Mouse (Mus musculus) heart, embryonic 14.5 days (tissue): ENCODE results near the gene Aspdh. TPM values are rescaled to one million over a fixed set of nuclear protein-coding genes. Genes with fewer than 3 reads are reported as not detected.
A peak's percentile ranks its signal among the peaks of the same experiment; 100 is the strongest.

ENCODE experiments used
- ATAC-seq: fragments of 200-750 bp; cut with Nextera tagmentation; 2 replicates; pipeline ENCODE4 v1.8.0; 2017; ENCODE audit warnings: low read depth, moderate TSS enrichment; ENCODE audit not compliant: insufficient number of reproducible peaks, insufficient read depth, low FRiP score
- H3K27ac ChIP-seq, 2 experiments: fragments of 200-500 bp in 1 of 2; fragments of 300-500 bp in 1 of 2; sonication (generic) in 1 of 2; replicated peaks in 1 of 2; 2 replicates each; pipeline ENCODE4 v1.5.1; 2012 to 2014; ENCODE audit warnings: low read depth in 2 of 2, low read length in 2 of 2, control low read depth in 1 of 2, mild to moderate bottlenecking in 1 of 2, mixed read lengths in 1 of 2; ENCODE audit not compliant: control insufficient read depth in 1 of 2, insufficient read depth in 1 of 2
- H3K27me3 ChIP-seq: fragments of 300-500 bp; sonication (generic); 2 replicates; pipeline ENCODE4 v1.6.1; 2014; ENCODE audit warnings: mild to moderate bottlenecking, low read length, control low read depth; ENCODE audit not compliant: control insufficient read depth, insufficient read depth
- H3K36me3 ChIP-seq: fragments of 300-500 bp; sonication (generic); 2 replicates; pipeline ENCODE4 v1.6.1; 2014; ENCODE audit warnings: mild to moderate bottlenecking, control low read depth, low read length, mixed read lengths; ENCODE audit not compliant: control insufficient read depth, insufficient read depth
- H3K4me1 ChIP-seq, 2 experiments: fragments of 200-500 bp in 1 of 2; fragments of 300-500 bp in 1 of 2; sonication (generic) in 1 of 2; 2 replicates each; pipeline ENCODE4 v1.6.1; 2012 to 2014; ENCODE audit warnings: low read length in 2 of 2, control low read depth in 1 of 2, mixed read lengths in 1 of 2; ENCODE audit not compliant: control insufficient read depth in 2 of 2, insufficient read depth in 2 of 2
- H3K4me2 ChIP-seq: fragments of 300-500 bp; sonication (generic); 2 replicates; pipeline ENCODE4 v1.6.1; 2014; ENCODE audit warnings: mild to moderate bottlenecking, low read length
- H3K4me3 ChIP-seq, 2 experiments: fragments of 200-500 bp in 1 of 2; fragments of 300-500 bp in 1 of 2; sonication (generic) in 1 of 2; 2 replicates each; pipeline ENCODE4 v1.5.1; 2012 to 2014; ENCODE audit warnings: low read length in 2 of 2, mild to moderate bottlenecking in 2 of 2, control low read depth in 1 of 2, low read depth in 1 of 2, moderate library complexity in 1 of 2; ENCODE audit not compliant: control insufficient read depth in 1 of 2, insufficient read depth in 1 of 2
- H3K9ac ChIP-seq: fragments of 300-500 bp; sonication (generic); 2 replicates; pipeline ENCODE4 v1.6.1; 2014; ENCODE audit warnings: mild to moderate bottlenecking, low read length
- H3K9me3 ChIP-seq: fragments of 300-500 bp; sonication (generic); 2 replicates; pipeline ENCODE4 v1.6.1; 2016; ENCODE audit warnings: low read length, control low read depth; ENCODE audit not compliant: control insufficient read depth
- WGBS: fragments of 180-500 bp; shearing (Covaris S2); extraction: QIAGEN DNeasy Blood & Tissue Kit; methylation state at CpG from one replicate; pipeline ENCODE4 v1.1.7; 2014; 5-methylcytosine and 5-hydroxymethylcytosine counted together
- polyA plus RNA-seq: library from polyadenylated mRNA; unstranded; fragments of >200 nt; fragmentation: Nextera tagmentation; extraction: Ambion mirVana; gene quantifications from 2 replicates; pipeline ENCODE4 v1.2.1, GENCODE M21; 2014

The Aspdh gene
- polyA plus RNA-seq, 1 experiment from 2014 or later, result 0.34 TPM

DNA sequence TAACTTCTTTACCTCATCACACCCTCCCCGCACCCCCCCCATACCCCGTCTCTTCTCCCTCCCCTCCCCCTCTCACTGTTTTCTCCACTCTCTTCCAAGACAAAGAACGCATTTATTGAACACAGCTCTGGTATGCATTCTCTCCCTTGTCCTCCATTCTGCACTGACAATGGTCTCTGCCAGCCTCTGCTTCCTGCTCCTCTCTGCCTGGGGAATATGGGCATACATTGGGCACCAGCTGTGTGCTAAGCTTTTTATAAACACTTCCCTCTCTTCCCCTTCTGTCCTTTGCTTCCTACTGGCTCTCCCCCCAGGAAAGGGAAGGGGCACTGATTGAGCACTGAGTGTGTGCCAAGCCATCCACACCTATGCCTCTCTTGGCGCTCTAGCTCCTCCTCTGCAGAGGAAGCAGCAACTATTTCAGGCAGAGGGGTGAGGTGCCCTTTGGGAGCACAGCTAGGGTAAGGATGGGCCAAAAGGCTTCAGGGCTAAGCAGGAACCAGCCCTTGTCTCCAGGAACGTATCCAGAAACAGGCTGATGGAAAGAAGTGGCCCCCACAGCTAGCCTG lies 9.9 kb downstream of the Aspdh start:
- H3K36me3 ChIP-seq, result no peaks in the 10 kb centered on the region
- WGBS, result 16% methylated on average over 5 of the region's 5 CpGs
- peak overlapping the region; percentile 73 for H3K4me2 ChIP-seq
- H3K27ac ChIP-seq, result peak overlapping the region; percentile 93 to 99
- ATAC-seq, result no peak
- peak overlapping the region; percentile 95 for H3K9ac ChIP-seq
- H3K9me3 ChIP-seq, result no peaks in the 10 kb centered on the region
- H3K27me3 ChIP-seq, result no peaks in the 10 kb centered on the region
- peak overlapping the region; percentile 54 to 78 for H3K4me3 ChIP-seq
- H3K4me1 ChIP-seq, result peaks cover 27 to 34% of the 10 kb centered on the region in 2 experiments

DNA sequence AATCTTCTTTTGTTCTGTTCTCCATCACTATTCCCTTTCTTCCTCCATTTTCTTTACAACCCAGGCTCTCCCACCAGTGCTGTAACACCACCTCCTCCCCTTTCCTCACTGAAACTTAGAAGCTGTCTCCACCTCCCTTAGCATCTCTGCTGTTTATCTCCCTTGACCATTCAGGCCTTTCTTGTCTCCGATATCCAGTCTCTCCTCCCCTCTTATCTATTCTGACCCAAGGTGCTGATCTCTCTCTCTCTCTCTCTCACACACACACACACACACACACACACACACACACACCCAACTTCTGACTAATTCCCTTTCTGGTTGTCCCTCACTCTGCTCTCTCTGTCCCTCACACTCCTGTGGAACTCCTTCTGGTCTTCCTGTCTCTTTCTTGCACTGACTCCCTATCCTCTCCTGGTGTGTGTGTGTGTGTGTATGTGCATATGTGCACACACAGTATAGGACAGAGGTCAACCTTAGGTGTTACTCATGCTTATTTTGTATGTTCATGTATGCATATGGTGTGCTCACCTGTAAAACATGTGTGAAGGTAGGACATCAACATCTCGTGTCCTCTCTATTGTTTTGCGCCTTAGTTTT lies 17.7 kb downstream of the Aspdh start:
- Histone ChIP-seq H3K27me3 (no peaks in the 10 kb centered on the region), H3K27ac (peak overlapping the region; percentile 24 to 72), H3K4me1 (peaks cover 0 to 14% of the 10 kb centered on the region in 2 experiments; a peak in 2 of 4 replicates), H3K4me3 (peak overlapping the region; percentile 23 to 37), H3K4me2 (peak overlapping the region; percentile 73), H3K36me3 (peaks cover 26% of the 10 kb centered on the region), H3K9me3 (no peaks in the 10 kb centered on the region), H3K9ac (peak overlapping the region; percentile 70)
- WGBS, result 38% methylated on average over 3 of the region's 3 CpGs
- no peak for ATAC-seq

DNA sequence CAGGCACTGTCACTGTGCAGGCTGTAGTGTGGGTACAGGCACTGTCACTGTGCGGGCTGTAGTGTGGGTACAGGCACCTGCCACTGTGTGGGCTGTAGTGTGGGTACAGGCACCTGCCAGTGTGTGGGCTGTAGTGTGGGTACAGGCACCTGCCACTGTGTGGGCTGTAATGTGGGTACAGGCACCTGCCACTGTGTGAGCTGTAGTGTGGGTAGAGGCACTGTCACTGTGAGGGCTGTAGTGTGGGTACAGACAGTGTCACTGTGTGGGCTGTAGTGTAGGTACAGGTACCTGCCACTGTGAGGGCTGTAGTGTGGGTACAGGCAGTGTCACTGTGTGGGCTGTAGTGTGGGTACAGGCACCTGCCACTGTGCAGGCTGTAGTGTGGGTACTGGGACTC lies 18.9 kb downstream of the Aspdh start:
- peaks cover 0 to 14% of the 10 kb centered on the region in 2 experiments; a peak in 2 of 4 replicates for H3K4me1 ChIP-seq
- peak overlapping the region in 1 of 2 experiments; percentile 9; a peak in 1 of 4 replicates for H3K4me3 ChIP-seq
- H3K4me2 ChIP-seq, result peak overlapping the region; percentile 48
- ATAC-seq, result no peak
- WGBS, result 84% methylated on average over 1 of the region's 1 CpGs
- H3K36me3 ChIP-seq, result peaks cover 34% of the 10 kb centered on the region
- H3K9me3 ChIP-seq, result no peaks in the 10 kb centered on the region
- peak overlapping the region; percentile 24 to 53; a peak in 2 of 4 replicates for H3K27ac ChIP-seq
- no peaks in the 10 kb centered on the region for H3K27me3 ChIP-seq
- peak overlapping the region; percentile 52 for H3K9ac ChIP-seq

GRCm38 (mm10) chr7:44484841-44485571 lies 19.8 kb downstream of the Aspdh start:
- Histone ChIP-seq H3K4me1 (peaks cover 0 to 15% of the 10 kb centered on the region in 2 experiments; a peak in 3 of 4 replicates), H3K9ac (0 out of 2 replicates have a peak overlapping the region, but pooled peaks have one; percentile 21), H3K4me2 (peak overlapping the region; percentile 48; the same call in 1 of the 2 replicates), H3K27me3 (no peaks in the 10 kb centered on the region), H3K27ac (peak overlapping the region in 1 of 2 experiments; percentile 53; a peak in 2 of 4 replicates), H3K9me3 (no peaks in the 10 kb centered on the region), H3K4me3 (0 out of 4 replicates have a peak overlapping the region, but pooled peaks of 1 of the 2 experiments have one; percentile 9), H3K36me3 (peaks cover 40% of the 10 kb centered on the region)
- 27% methylated on average over 5 of the region's 5 CpGs for WGBS
- ATAC-seq, result no peak

GRCm38 (mm10) chr7:44485572-44486195 lies 20.5 kb downstream of the Aspdh start:
- no peaks in the 10 kb centered on the region for H3K9me3 ChIP-seq
- H3K36me3 ChIP-seq, result peaks cover 46% of the 10 kb centered on the region
- no peak for ATAC-seq
- no peak overlapping the region for H3K9ac ChIP-seq
- 0 out of 2 replicates have a peak overlapping the region, but pooled peaks have one; percentile 48 for H3K4me2 ChIP-seq
- 65% methylated on average over 7 of the region's 7 CpGs for WGBS
- H3K4me3 ChIP-seq, result no peak overlapping the region
- no peaks in the 10 kb centered on the region for H3K27me3 ChIP-seq
- H3K27ac ChIP-seq, result peak overlapping the region in 1 of 2 experiments; percentile 53; a peak in 2 of 4 replicates
- peaks cover 2 to 18% of the 10 kb centered on the region in 2 experiments; a peak in 2 of 4 replicates for H3K4me1 ChIP-seq

DNA sequence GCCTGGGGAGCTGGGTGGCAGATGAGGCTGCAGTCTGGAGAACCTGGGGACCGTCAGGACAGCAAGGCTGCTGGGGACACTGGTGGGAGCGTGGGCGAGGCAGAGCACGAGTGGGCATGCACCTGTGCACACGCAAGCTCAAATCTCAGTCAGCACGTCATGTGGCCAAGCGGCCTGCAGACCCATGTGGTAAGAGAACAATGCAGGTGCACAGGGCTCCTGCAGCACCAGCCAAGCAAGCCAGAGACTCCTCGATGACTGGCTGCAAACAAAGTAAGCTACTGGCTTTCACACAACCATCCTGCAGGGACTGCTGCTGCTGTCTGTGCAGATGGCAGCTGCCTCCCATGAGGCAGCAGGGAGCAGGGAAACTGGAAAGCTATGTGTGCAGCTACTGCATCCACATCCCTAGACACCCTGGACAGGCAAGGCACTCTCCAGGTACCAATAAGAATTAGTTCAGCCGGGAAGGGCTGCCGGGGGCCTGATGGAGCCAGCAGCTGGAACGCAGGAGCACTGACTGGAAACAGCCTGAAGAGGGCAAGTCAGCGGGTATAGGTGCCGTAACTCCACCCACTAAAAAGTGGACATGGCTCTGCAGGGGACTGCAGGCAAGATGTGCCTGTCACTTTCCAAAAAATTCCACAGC lies 21.9 kb downstream of the Aspdh start:
- 34% methylated on average over 13 of the region's 13 CpGs for WGBS
- Histone ChIP-seq H3K9me3 (no peaks in the 10 kb centered on the region), H3K4me1 (peaks cover 2 to 18% of the 10 kb centered on the region in 2 experiments; a peak in 2 of 4 replicates), H3K27ac (peak overlapping the region; percentile 2 to 55; a peak in 3 of 4 replicates), H3K4me2 (no peak overlapping the region), H3K9ac (no peak overlapping the region), H3K4me3 (no peak overlapping the region), H3K27me3 (no peaks in the 10 kb centered on the region), H3K36me3 (peaks cover 60% of the 10 kb centered on the region)
- ATAC-seq, result 0 out of 2 replicates have a peak, but pooled peaks have one; percentile 7

- Histone ChIP-seq H3K36me3 (peaks cover 69% of the 10 kb centered on the region), H3K4me3 (no peak overlapping the region)
- 81% methylated on average over 7 of the region's 7 CpGs for WGBS
These were observed 22.7 kb downstream of the Aspdh start for GRCm38 (mm10) chr7:44487936-44488335.

More at GRCm38 (mm10) chr7:44487936-44488335, 22.7 kb downstream of the Aspdh start:
- no peak for ATAC-seq
- no peak overlapping the region for H3K27ac ChIP-seq
- H3K9ac ChIP-seq, result no peak overlapping the region
- no peaks in the 10 kb centered on the region for H3K27me3 ChIP-seq
- H3K4me2 ChIP-seq, result no peak overlapping the region
- H3K9me3 ChIP-seq, result no peaks in the 10 kb centered on the region
- H3K4me1 ChIP-seq, result peaks cover 2 to 12% of the 10 kb centered on the region in 2 experiments; a peak in 1 of 4 replicates
